Mouse (Mus musculus) gastrocnemius, postnatal 14 days (tissue): ENCODE results near the gene Fhad1. TPM values are rescaled to one million over a fixed set of nuclear protein-coding genes. Genes with fewer than 3 reads are reported as not detected.

Experiments used
- DNase-seq: peaks from one replicate; pipeline ENCODE4 v3.0.0; 2021; ENCODE audit warnings: mixed read lengths
- intact Hi-C: fragments of 180-260 bp; cut with DNase I; formaldehyde crosslinking; loops from one replicate; pipeline ENCODE4 v1.15.1; 2025; ENCODE audit warnings: low total_unique reads
- total RNA-seq, 2 experiments: library from RNA; stranded (reverse); gene quantifications; 2 replicates each; pipeline ENCODE4 v1.2.3; 2021

Fhad1 gene
- total RNA-seq, 2 experiments from 2014 or later: 1.4 to 1.7 TPM

- intact Hi-C loops: no loop called here
- DNase-seq: no peak
Observed at GRCm38 (mm10) chr4:141901711-141902478, 113.0 kb downstream of the Fhad1 start.

GRCm38 (mm10) chr4:141900421-141900820, 114.5 kb downstream of the Fhad1 start:
- no peak for DNase-seq
- intact Hi-C loops: no loop called here

GRCm38 (mm10) chr4:141899936-141900335, 114.9 kb downstream of the Fhad1 start:
- peak; percentile 54 for DNase-seq
- intact Hi-C loops: no loop called here

- DNase-seq: no peak
- intact Hi-C loops: no loop called here
Observed at GRCm38 (mm10) chr4:141898905-141899304, 116.0 kb downstream of the Fhad1 start.

- no peak for DNase-seq
- intact Hi-C loops: no loop called here
Observed at GRCm38 (mm10) chr4:141897838-141898237, 117.0 kb downstream of the Fhad1 start.

GRCm38 (mm10) chr4:141897225-141897624, 117.7 kb downstream of the Fhad1 start:
- peak; percentile 71 for DNase-seq
- intact Hi-C loops: no loop called here

- intact Hi-C loops: no loop called here
- DNase-seq: no peak
Observed at GRCm38 (mm10) chr4:141895772-141896171, 119.1 kb downstream of the Fhad1 start.

GRCm38 (mm10) chr4:141893157-141893784, 121.6 kb downstream of the Fhad1 start:
- no peak for DNase-seq
- intact Hi-C loops: no loop called here

GRCm38 (mm10) chr4:141886385-141886968, 128.4 kb downstream of the Fhad1 start:
- no peak for DNase-seq
- intact Hi-C loops: no loop called here

GRCm38 (mm10) chr4:141885451-141885850, 129.4 kb downstream of the Fhad1 start:
- intact Hi-C loops: no loop called here
- DNase-seq: no peak

- DNase-seq: no peak
- intact Hi-C loops: no loop called here
Observed at GRCm38 (mm10) chr4:141882858-141883257, 132.0 kb downstream of the Fhad1 start.

- intact Hi-C loops: no loop called here
- no peak for DNase-seq
Observed at GRCm38 (mm10) chr4:141881950-141882349, 132.9 kb downstream of the Fhad1 start.

- DNase-seq: no peak
- intact Hi-C loops: no loop called here
Observed at GRCm38 (mm10) chr4:141881289-141881914, 133.5 kb downstream of the Fhad1 start.

GRCm38 (mm10) chr4:141879875-141880274, 135.0 kb downstream of the Fhad1 start:
- intact Hi-C loops: no loop called here
- no peak for DNase-seq

- intact Hi-C loops: no loop called here
- no peak for DNase-seq
Observed at GRCm38 (mm10) chr4:141879074-141879473, 135.8 kb downstream of the Fhad1 start.

- no peak for DNase-seq
- intact Hi-C loops: no loop called here
Observed at GRCm38 (mm10) chr4:141878621-141879020, 136.3 kb downstream of the Fhad1 start.

GRCm38 (mm10) chr4:141875481-141876108, 139.3 kb downstream of the Fhad1 start:
- no peak for DNase-seq
- intact Hi-C loops: no loop called here

- intact Hi-C loops: no loop called here
- DNase-seq: peak; percentile 86
Observed at GRCm38 (mm10) chr4:141874601-141875460, 140.1 kb downstream of the Fhad1 start, which contains the start of gene Efhd2. TSS of gene Efhd2 (minus strand) at chr4:141874920.

GRCm38 (mm10) chr4:141874111-141874600, 140.7 kb downstream of the Fhad1 start:
- intact Hi-C loops: no loop called here
- DNase-seq: no peak
